Mouse (Mus musculus) gastrocnemius, postnatal 4 days (tissue): ENCODE measurements around the gene Rfx8. TPM values are rescaled to one million over a fixed set of nuclear protein-coding genes. Genes with fewer than 3 reads are reported as not detected.

ENCODE experiments used
- DNase-seq, 2 experiments: peaks; one replicate each; pipeline ENCODE4 v3.0.0; 2021 to 2022; ENCODE audit warnings: low spot score in 2 of 2, mixed read lengths in 2 of 2
- total RNA-seq, 2 experiments: library from RNA; stranded (reverse); gene quantifications; 2 replicates each; pipeline ENCODE4 v1.2.3; 2021

Rfx8 gene
- total RNA-seq, 2 experiments from 2014 or later: 0.41 TPM; not detected in 1

DNA sequence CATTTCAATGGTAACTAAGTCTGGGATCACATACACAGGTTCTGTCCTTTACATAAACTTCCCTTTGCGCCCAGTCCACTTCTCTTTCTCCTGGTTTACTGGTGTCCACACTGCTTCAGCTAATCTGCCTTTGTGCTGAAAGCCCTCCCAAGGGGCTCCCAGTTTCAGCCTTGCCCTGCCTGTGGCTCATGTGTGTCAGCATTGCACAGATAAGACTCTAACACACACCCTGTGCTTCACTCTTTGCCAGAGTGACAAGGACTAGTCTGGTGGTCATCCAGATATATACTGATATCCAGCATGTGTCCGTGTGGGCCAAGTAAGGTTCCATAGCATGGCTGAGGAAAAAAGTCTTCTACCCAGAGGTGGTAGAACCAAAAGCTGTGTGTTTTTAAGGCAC, 14.7 kb upstream of the Rfx8 start:
- no peak for DNase-seq

DNA sequence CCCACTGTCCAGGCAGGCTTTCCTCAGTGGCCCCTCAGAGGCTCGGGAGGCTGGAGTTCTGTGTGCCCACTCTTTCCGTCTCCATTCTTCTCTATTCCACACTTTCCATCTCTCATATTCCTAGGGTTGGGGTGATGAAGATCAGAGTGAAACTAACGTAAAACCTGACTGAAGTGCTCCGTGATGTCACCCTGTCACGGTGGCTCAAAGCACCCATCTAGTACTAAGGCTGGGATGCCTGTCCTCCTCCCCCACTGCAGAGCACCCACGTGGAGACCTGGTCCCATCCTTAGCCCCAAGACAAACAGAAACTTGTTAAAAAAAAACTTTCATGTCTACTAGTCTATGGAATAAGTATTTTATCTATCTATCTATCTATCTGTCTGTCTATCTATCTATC, 14.1 kb upstream of the Rfx8 start:
- no peak for DNase-seq

DNA sequence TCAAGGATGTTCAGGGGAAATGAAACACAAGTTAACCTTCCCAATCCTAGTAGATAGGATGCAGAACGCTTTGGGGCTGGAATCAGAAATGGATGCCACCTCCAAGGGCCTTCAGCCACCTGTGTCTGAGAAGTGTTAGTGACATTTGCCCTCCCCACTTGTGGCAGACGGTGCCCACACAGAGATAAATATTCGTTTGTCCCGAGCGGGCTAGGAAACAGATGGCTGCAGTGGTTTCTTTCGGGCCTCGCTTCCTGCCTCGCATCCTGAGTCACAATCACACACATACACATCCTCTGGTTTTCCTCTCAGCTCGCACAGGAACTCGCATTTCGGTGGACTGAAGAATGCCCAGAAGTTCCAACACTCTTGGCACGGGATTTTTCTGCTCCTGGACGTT, 13.5 kb upstream of the Rfx8 start:
- DNase-seq: no peak

DNA sequence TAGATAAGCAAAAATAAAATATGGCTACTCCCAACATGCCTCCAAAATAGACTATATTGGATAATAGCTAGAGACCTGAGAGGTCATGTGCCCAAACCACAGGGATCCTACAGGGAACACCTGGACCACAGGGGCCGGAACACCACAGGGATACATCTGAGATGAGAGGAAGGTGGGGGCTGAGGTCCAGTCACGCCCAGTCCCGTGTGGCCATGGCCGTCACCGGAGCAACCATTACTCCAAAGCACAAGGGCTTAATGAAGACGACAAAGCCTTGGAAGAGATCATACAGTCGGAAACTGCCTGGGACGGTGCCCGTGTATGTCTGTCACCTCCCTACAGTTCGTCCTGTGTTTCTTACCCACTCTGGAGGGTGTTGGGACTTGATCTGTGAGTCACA, 13.1 kb upstream of the Rfx8 start:
- DNase-seq: no peak

DNA sequence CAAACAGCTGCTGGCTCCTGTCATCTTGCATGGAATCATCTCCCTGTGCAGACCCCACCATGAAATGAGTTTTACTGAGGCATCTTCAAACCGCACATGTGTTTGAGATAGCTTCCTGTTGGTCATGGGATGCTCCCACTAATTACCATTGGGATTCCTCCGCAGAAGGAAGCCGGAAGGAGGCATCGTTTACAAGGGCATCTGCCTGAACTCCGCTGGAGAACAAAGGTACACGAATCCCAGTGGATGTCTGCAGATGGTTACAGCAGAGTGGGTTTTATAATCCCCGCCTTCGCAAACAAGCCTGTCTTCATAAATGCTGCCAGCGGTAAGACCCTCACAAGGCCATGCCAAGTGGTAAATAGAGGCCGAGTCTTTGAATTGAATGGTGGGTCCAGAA, 11.3 kb upstream of the Rfx8 start:
- no peak for DNase-seq

DNA sequence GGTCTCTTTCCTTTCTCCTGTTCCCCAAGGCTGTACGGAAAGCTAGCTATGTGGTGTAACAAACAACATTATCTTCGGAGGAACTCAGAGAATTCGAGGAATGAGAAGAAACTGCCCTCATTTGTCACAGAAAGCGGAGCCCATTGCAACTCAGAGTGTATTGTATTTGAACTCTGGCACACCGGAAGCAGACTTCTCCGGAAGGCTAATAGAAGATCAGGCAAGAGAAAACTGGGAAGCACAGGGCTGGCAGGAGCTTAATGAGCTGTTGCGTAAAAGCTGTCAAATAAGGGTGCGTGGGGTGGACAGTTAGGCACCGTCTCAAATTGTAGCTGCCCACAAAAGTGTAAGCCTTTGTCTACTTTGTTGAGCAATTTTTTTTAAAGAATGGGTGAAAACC, 10.7 kb upstream of the Rfx8 start:
- no peak for DNase-seq

DNA sequence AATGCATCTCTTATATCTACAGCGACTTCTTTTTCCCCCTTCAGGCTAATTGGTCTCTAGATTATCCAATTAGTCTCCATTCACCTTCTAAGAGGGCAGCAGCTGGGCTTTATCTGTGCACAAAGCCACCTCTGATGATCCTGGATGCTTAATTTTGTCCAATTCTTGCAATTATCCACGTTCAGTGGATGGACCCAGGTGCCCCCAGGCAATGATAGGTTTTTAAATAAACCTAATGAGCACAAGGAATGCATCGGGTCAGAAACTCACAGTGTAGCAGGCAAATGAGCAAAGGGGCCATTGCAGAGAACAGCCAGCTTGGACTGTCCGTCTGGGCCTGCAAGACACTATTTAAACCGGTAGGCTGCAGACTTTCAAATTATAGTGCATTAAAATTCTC, 10.1 kb upstream of the Rfx8 start:
- DNase-seq: no peak

DNA sequence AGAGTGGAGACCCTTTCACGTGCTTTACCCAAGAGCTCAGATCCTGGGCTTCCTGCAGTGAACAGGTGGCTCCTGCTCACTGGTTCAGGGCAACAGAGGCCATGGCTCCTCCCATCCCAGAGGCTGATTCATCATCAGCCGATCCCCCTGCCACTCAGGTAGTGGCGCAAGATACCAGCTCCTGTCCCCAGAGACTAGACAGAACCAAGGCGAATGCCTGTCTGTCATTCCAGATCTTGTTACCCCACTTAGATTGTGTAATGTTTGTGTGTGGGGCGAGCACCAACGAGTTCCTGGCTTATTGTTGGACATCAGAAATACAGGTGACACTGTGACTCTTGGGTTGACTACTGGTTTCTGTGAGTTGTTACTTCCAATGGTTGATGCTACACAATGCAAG, 9.1 kb upstream of the Rfx8 start:
- DNase-seq: no peak

DNA sequence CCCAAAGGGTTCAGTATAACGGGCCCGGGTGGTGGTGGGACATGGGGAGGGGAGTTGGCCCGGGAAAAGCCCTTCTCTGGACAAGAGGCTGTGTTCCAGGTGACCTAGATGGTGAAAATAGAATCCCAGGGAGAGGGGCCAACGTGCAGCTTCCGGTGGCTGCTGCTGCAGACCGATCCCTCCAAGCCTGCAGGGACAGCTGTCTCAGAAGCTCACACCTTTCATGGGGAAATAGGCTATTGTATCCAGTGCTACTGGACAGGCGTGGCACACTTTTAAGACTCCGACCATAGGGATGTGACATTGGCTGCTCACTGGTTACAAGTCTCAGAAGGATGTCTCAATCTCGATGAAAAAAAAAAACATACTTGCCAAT, 542 bp upstream of the Rfx8 start:
- DNase-seq: no peak

DNA sequence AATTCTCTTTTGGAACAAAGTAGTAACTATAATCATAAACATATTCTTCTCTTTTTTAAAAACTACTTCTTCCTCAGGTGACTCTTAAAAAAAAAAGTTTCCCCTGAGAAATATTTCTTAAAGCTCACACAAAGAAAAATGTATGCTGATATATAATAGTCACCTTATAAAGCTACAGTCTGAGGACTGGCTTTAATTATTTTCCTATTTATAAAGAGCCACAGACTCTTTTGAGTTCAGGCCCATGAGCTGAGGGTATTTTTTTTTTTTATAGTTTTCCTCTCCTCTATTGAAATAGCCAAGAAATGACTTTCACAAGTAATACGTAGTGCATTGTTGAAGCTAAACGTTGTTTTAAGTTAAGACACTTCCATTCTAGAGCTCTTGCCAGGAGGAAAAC, 611 bp downstream of the Rfx8 start:
- DNase-seq: no peak

DNA sequence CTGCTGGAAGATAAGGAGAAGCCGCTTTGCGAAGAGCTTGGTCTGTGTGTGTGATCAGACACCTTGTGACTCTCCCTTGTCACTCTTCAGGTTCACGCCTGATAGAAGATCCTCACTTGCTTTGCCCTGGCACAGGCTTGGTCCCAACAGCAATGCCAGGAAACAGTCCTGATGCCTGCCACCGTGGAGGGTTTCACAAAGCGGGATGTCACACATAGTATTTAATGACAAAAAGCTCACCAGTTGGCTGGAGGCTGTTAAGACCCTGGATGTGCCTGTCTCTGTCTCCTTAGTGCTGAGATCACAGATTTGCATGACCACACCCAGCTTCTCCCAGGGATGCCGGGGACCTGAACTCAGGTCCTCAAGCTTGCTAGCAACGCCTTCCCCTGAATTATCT, 5.2 kb downstream of the Rfx8 start:
- DNase-seq: no peak

DNA sequence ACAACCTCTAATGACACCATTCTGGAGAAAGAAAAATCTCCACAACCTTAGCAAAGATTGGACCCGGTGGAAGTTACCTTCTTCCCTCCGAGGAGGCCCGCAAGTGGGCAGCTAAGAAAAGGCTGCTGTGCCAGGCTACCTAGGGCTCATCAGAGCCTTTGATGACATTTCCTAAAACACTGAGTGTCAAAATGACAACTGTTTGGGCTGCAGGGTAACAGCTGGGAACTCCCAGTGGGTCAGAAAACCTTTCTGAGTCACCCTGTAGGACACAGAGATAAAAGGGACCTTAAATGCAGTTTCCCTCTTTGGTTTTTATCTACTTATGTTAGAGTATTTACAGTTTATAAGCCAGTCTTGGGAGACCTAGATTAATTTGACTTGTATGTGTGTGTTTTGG, 6.1 kb downstream of the Rfx8 start:
- DNase-seq: no peak

DNA sequence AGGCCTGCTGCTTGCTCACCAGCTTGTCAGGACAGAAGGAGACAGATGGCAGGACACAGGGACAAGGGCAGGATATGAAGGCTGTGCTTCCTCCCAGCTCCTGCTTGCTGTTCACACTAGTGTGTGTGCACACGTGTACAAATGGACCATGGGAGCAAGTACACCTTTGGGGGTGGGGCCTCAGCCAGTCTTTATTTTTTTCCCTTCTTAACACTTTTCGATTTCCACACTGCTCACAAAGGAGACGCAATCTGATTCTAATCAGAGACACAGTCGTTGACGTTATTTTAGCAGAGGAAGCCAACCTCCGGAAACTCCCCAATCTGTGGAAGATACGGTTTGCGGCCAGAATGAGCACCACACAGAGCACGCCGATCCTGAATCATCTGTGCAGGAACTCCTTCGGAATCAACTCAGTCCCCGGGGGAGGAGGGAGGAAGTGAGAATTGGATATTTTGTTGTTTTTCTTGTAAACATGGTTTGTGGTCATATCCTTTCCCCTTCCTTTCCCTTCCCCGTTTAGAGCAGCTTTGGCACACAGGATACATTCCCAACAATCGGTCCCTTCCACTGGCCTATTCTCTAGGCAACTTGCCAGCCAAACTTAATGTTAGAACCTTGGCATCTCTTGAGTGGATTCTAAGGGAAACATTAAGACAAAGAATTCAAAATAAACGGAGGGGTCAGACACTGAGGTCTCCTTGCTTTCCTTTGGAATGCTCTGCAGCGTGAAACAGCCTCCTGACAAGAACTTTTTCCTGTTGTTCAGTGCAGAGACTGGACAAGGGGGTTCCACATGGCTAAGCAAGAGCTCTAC, 6.7 kb downstream of the Rfx8 start:
- DNase-seq: peak in 1 of 2 experiments; percentile 49

DNA sequence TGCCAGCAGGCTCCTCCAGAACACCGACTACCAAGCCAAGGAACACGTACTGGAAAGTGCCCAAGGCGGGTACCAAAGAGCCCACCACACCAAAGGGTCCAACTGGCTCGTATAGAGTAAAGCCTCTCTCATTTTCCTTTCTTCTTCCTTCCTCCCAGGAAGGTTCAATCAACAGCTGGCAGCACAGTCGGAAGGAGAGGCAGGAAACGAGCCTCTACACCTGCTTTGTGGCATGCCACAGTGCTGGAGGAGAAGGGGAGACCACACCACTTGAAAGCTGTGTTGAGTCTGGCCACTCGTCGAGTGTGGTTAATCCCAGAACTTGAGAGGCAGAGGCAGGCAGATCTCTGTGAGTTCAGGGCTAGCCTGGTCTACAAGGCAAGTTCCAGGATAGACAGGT, 7.5 kb downstream of the Rfx8 start:
- DNase-seq: no peak

DNA sequence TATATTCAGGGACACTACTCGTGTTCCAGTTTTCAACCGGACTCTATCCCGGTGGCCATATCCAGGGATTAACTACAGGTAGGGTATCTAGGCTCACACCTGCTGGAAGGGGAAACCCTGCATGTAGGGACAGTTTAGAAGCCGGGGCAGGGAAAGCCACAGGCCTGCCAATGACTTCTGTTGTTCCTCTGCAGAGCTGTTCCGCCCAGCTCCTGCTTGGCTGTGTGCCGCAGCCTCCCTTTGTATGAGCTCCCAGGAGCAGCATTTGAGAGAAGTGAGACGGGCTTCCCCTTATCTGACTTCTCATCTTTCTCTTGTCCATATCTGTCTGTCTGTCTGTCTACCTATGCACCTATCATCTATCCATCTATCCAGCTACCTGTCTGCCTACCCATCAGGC, 8.5 kb downstream of the Rfx8 start:
- DNase-seq: no peak

DNA sequence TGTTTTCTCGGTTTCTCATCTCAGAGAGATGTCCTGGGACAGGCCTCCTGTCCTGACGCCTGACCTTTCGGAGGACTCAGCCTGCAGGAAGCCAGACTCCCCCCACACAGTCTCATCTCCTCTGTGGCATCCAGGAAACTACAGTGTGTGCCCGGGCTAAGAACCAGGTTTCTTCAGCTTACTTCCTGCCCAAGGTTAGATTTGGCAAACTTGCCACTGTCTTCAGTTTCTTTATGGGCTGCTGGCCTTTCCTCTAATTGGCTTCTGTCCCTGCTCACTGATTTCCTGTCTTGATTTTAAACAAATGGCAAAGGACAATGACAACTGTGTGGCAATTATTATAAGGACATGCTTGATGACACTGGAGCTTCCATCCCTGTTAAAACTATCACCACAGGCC, 10.2 kb downstream of the Rfx8 start:
- no peak for DNase-seq

DNA sequence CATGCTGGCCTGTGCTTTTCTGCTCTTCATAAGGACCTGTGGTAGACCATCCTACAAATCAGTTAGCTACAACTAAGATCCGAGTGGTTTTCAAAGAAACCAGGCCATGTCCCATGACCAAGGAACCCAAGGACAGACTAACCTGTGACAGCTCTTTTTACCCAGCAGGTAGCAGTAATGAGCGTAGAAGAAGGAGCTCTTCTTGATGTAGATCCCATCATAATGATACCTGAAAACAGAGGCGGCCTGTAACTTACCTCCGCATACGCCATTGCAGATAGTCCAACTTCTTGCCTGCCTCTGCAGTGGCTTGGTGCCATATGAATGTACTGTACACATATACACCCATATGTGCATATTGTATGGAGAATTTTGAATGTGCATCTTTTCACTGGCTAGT, 10.8 kb downstream of the Rfx8 start:
- DNase-seq: no peak

DNA sequence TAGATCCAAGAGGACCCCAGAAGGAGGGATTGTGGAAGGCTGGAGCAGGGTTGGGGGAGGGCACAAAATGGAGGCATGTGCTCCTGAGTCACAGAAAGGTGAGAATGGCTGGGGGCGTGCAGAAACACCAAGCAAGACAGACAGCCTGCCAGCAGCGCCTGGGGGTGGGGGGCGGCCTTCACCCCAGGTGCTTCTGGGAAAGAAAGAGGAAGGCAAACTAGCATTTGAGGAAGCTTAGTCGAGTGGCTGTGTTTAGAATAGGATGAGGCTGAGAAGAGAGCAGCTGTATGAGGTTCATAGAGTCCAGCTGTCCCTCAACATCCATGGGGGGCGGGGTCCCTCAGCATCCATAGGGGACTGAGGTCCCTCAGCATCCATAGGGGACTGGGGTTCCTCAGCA, 12.0 kb downstream of the Rfx8 start:
- no peak for DNase-seq

DNA sequence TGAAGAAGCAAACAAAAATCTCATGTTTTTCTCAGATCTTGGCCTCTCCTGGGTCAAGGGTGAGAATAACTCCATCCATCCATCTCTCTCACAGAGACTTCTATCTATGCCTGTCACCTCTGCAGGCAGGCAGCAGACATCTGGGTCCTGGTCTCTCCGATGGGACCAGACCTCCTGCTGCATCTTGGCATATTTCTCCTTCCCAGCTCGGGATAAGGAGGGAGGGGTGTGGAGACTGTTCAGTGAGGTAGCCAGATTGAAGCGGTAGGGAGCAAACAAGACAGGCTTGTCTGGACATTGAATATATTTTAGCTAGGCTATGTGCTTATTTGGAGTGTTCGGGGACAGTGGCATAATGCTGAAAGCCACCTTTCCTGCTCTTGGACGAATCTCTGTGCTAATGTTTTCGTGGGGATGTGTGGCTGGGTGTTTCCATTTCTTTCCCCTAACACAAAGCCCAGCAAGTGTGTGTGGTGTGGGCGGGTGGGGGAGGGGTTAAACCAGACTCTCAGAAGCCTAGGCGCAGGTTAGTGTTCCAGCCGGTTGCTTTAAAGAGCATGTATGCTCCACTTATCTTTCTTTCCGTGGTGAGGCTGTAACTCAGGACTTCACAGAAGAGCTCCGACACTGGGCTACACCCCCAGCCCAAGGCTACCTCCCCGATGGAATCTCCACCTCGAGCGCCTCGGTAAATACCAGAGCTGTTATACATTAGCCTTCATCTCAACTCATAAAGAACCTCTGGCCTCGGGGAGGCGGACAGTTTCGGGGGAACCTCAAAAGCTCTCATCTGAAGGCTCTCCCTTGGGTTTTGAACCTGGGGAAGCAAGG, 18.4 kb downstream of the Rfx8 start:
- DNase-seq: no peak

DNA sequence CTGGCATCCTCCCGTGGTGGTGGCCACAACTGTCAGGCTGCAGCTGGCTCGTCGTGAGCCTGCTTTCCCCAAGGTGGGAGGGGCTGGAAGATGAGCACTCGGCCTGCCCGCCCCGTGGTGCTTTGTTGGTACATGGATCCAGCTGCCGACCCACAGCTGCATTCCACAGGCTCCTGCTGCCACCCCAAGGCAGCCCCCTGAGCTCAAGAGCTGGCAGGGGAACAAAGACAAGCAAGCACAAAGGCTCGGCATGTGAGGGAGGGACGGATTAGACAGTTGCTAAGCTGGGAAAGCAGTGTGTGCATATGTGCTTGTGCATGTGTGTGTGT, 19.6 kb downstream of the Rfx8 start:
- DNase-seq: peak in 1 of 2 experiments; percentile 37

DNA sequence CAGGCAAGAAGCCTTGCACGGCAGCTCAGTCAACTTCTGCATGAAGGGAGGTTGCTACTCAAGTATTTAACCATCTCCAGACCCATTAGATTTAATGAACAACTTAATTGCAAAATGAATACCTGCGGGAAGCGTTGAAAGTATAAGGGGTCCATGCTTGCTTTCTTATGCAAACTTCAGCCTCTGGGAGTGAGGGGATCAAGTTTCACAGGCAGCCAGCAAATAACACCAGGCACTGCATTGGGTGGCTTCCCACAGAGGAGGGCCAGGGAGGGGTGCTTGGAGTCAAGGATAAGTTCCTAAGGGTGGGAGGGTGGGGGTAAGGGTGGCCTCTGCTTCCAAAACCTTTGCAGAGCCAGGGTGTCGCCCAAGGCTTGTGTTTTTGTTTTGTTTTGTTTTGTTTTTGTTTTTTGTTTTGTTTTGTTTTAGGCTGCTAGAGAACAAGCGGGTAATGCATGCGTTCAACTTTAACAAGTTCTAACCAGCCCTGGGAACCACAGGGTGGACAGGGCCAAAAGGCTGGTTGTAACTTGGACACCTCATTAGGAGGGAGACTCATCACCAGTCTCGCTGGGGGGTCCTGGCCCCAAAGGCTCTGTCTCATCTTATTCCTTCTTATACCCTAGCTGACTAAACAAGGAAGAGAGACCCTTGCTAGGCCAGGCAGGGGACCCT, 20.1 kb downstream of the Rfx8 start:
- no peak for DNase-seq

DNA sequence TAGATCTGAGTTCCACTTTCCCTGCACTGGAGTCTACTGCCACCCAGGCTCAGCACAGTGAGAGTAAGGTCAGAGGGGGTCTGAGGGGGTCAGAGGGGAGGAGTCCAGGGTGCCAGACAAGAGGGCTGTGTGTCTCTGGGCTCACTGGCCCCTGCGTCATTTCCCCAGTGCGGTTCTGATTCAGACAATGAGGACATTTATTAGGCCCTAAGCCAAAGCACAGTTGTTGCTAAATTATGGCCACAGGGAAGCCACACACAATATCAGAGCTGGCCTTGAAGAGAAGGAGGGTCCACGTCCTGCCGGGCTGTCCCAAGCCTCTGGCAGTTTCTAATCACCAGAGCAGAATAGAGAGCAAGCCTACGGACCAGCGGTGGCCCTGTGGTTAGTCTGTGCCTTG, 22.3 kb downstream of the Rfx8 start:
- no peak for DNase-seq
